ENCODE assay signal across 8 mouse cellular contexts in genomic region chr4:150743103-150743502, GRCm38 (mm10).
DNase-seq lines count a peak whose midpoint lies in the region; ATAC-seq and TF ChIP-seq lines count a peak whose summit lies in the region.

No protein-coding gene starts in this region.

- H3K4me2 ChIP-seq in heart, embryonic 12.5 days, result no peak overlapping the region
- no peak overlapping the region for H3K4me2 ChIP-seq in forebrain, embryonic 14.5 days (ENCODE audit: low read length)
- peak overlapping the region; percentile 14; the same call in 1 of the 2 replicates for H3K4me2 ChIP-seq in liver, embryonic 12.5 days

- no peak for DNase-seq in heart, adult 2 months
- peak; percentile 59 for DNase-seq in forebrain, embryonic 14.5 days (ENCODE audit: low spot score)
- peak; percentile 47 for DNase-seq in naive thymus-derived CD4-positive, alpha-beta T cell, adult 2 months (ENCODE audit: low read depth)
- no peak for DNase-seq in left cerebral cortex, adult 8-10 months (ENCODE audit: low spot score in 2 of 2)
- DNase-seq in spleen, adult 18-20 months, result no peak
- no peak for DNase-seq in ovary, postnatal 10 days (ENCODE audit: low spot score)

- no peak for TF ChIP-seq CTCF in heart, adult 2 months (IDR thresholded peaks at IDR 0.05)

- no peaks in the 10 kb centered on the region for H3K27me3 ChIP-seq in heart, embryonic 12.5 days (replicated peaks)
- no peaks in the 10 kb centered on the region for H3K27me3 ChIP-seq in heart, adult 2 months (ENCODE audit: control insufficient read depth, insufficient read depth, low read length)
- H3K27me3 ChIP-seq in forebrain, embryonic 14.5 days (replicated peaks; ENCODE audit: control insufficient read depth, insufficient read depth, low read length), result no peaks in the 10 kb centered on the region
- no peaks in the 10 kb centered on the region for H3K27me3 ChIP-seq in liver, embryonic 12.5 days (replicated peaks)

- WGBS in heart, embryonic 12.5 days, result 22% methylated on average over 6 of the region's 6 CpGs
- 36% methylated on average over 6 of the region's 6 CpGs for WGBS in heart, adult 2 months
- 21% methylated on average over 6 of the region's 6 CpGs for WGBS in forebrain, embryonic 14.5 days
- 15% methylated on average over 6 of the region's 6 CpGs for WGBS in liver, embryonic 12.5 days (ENCODE audit: insufficient replicate concordance)

- no peaks in the 10 kb centered on the region for H3K9me3 ChIP-seq in heart, embryonic 12.5 days (replicated peaks)
- no peaks in the 10 kb centered on the region for H3K9me3 ChIP-seq in forebrain, embryonic 14.5 days (replicated peaks; ENCODE audit: control insufficient read depth, low read length)
- no peaks in the 10 kb centered on the region for H3K9me3 ChIP-seq in liver, embryonic 12.5 days (replicated peaks)

- no peak for ATAC-seq in heart, embryonic 12.5 days (ENCODE audit: insufficient number of reproducible peaks, low FRiP score)
- peak; percentile 58 for ATAC-seq in forebrain, embryonic 14.5 days
- ATAC-seq in liver, embryonic 12.5 days, result no peak

- H3K27ac ChIP-seq in heart, embryonic 12.5 days (ENCODE audit: poor library complexity, severe bottlenecking), result 0 out of 2 replicates have a peak overlapping the region, but pooled peaks have one; percentile 9
- no peak overlapping the region for H3K27ac ChIP-seq in heart, adult 2 months
- H3K27ac ChIP-seq in forebrain, embryonic 14.5 days (ENCODE audit: low read depth, low read length), result no peak overlapping the region
- H3K27ac ChIP-seq in liver, embryonic 12.5 days, result no peak overlapping the region

- peaks cover 47% of the 10 kb centered on the region for H3K4me1 ChIP-seq in heart, embryonic 12.5 days (replicated peaks)
- peaks cover 4% of the 10 kb centered on the region for H3K4me1 ChIP-seq in heart, adult 2 months (ENCODE audit: control insufficient read depth, insufficient read depth, low read length)
- peaks cover 5% of the 10 kb centered on the region; the same call in 1 of the 2 replicates for H3K4me1 ChIP-seq in forebrain, embryonic 14.5 days (ENCODE audit: control insufficient read depth, insufficient read depth, low read length)
- H3K4me1 ChIP-seq in liver, embryonic 12.5 days, result peaks cover 19% of the 10 kb centered on the region

- no peak for TF ChIP-seq EP300 in heart, adult 2 months (IDR thresholded peaks at IDR 0.05; ENCODE audit: insufficient read depth, low read depth, low read length)

- no peak overlapping the region for H3K4me3 ChIP-seq in heart, embryonic 12.5 days
- no peak overlapping the region for H3K4me3 ChIP-seq in heart, adult 2 months
- no peak overlapping the region for H3K4me3 ChIP-seq in forebrain, embryonic 14.5 days (ENCODE audit: low read depth, low read length)
- no peak overlapping the region for H3K4me3 ChIP-seq in liver, embryonic 12.5 days

- no peaks in the 10 kb centered on the region for H3K79me2 ChIP-seq in heart, adult 2 months (replicated peaks; ENCODE audit: control insufficient read depth, insufficient read depth, low read length)

- H3K36me3 ChIP-seq in heart, embryonic 12.5 days, result no peaks in the 10 kb centered on the region
- H3K36me3 ChIP-seq in heart, adult 2 months (ENCODE audit: control insufficient read depth, insufficient read depth, low read length), result no peaks in the 10 kb centered on the region
- H3K36me3 ChIP-seq in forebrain, embryonic 14.5 days (ENCODE audit: control insufficient read depth, insufficient read depth, low read length), result no peaks in the 10 kb centered on the region
- no peaks in the 10 kb centered on the region for H3K36me3 ChIP-seq in liver, embryonic 12.5 days

- TF ChIP-seq POLR2A in heart, adult 2 months (IDR thresholded peaks at IDR 0.05; ENCODE audit: insufficient read depth, low read depth, low read length), result no peak

- no peak overlapping the region for H3K9ac ChIP-seq in heart, embryonic 12.5 days
- no peak overlapping the region for H3K9ac ChIP-seq in heart, adult 2 months (ENCODE audit: low read depth, low read length)
- no peak overlapping the region for H3K9ac ChIP-seq in forebrain, embryonic 14.5 days (ENCODE audit: low read length)
- H3K9ac ChIP-seq in liver, embryonic 12.5 days, result no peak overlapping the region

- intact Hi-C loops in heart, adult 2 months (cut with DNase I), result no loop called here

Comparison
In these comparisons a context has a peak if more than half of its experiments do, and no peak if none do; other contexts are left out.
1. DNase-seq: peak in forebrain, embryonic 14.5 days (single experiment) and naive thymus-derived CD4-positive, alpha-beta T cell, adult 2 months (single experiment); none in heart, adult 2 months (0 of 2), left cerebral cortex, adult 8-10 months (0 of 2), spleen, adult 18-20 months (0 of 2) and ovary, postnatal 10 days (single experiment).